Mouse (Mus musculus): ENCODE results near the gene Suds3. TPM values are rescaled to one million over a fixed set of nuclear protein-coding genes. Genes with fewer than 3 reads are reported as not detected.

Gene Suds3
- total RNA-seq (2021): 10 to 100 TPM; 52.7 to 54.7 TPM
- long read RNA-seq, experiment 1, partial matches to known transcripts: 3 of 78 reads
- long read RNA-seq, experiment 1, other reads (novel, unspliced or antisense): 75 of 78 reads
- long read RNA-seq, experiment 2, partial matches to known transcripts: 2 of 96 reads
- long read RNA-seq, experiment 2, other reads (novel, unspliced or antisense): 94 of 96 reads

DNA sequence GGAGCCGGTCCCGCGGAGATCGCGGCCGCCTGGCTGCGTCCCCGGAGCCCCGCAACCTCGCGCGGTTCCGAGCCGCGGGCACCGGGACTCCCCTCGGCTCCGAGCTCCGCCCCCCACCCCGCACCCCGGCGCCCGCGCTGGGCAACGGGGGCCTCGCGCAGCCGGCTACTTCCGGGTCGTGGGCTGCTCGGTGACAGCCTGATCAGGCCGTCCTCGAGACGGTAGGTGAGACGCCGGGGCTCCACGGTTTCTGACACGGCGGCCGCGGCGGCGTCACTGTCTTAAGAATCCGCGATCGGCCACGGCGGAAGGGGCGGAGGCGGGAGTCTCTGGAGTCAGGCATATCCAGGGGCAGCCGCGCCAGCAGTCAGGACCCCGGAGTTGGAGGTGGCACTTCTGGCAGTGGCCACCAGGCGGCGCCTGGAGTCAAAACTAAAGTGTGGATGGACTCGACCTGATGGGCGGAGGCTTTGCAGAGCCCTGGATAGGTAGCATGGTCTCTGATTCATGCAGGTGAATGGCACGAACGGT lies at the start of gene Suds3:
Suds3 (minus strand) TSS at position 278 of the 531 bp plus-strand sequence.
- peak; percentile 94 to 96 for DNase-seq (ENCODE audit: low spot score in 2 of 2)

GRCm38 (mm10) chr5:117164923-117165322 lies 49.0 kb upstream of the Suds3 start:
- DNase-seq (ENCODE audit: low spot score in 2 of 2): no peak

- no peak for DNase-seq (ENCODE audit: low spot score in 2 of 2)
Observed at GRCm38 (mm10) chr5:117164516-117164915, 48.6 kb upstream of the Suds3 start.

DNA sequence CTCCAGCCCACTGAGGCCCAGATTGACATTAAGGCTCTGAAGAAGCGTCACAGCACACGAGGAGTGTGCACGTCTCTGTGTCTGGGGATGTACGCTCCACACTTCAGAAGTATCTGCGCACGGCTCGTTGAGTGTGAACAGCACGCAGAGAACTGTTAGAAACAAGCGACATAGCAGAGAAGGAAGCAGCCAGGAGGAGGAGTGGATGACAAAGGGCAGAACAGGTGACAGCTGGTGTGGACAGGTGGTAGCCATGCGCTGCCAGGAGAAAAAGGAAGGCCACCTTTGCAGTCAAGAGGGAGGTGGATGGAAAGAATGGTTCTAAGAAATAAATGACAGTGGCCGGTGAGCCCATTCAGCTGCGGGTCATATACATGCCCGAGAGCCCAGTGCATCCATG lies 47.9 kb upstream of the Suds3 start:
- no peak for DNase-seq (ENCODE audit: low spot score in 2 of 2)

GRCm38 (mm10) chr5:117160499-117160898 lies 44.6 kb upstream of the Suds3 start:
- DNase-seq (ENCODE audit: low spot score in 2 of 2): no peak

DNA sequence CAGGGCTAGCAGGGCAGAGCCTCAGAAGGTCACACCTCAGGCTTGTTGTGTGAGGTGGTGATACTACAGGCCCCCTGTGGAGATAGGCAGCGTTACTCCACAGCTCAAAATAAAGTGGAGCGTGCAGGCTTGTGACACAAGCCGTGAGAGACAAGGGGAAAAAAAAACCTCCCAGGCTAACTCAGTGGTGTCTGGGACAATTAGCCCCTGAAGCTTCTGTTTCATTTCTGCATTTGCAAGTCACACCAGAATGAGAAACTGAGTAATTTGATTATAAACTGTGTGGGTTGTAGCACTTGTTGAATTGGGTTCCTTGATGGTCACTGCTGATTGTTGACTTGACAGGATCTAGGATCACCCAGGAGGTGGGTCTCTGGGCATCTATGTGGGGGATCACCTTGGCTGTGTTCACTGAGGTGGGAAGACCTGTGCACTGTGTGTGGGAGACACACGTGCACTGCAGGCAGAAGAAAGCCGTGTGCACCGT lies 43.9 kb upstream of the Suds3 start:
- no peak for DNase-seq (ENCODE audit: low spot score in 2 of 2)

DNA sequence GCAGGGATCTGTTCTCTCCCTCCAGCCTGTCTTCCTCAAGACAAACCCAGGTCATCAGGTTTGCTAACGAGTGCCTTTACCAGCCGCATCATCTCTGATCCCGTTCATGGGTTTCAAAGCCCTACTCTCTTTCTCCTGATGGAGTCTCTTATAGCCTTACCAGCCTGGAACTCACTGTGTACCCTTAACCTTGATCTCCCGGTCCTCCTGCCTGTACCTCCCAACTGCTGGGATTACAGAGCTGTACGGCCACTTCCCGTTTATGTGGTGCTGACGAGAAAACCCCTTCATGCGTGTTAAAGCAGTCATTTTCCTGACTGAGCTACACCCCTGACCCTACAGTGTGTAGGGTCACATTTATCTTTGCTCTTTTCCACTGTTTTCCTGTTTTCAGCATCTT lies 43.4 kb upstream of the Suds3 start:
- no peak for DNase-seq (ENCODE audit: low spot score in 2 of 2)

DNA sequence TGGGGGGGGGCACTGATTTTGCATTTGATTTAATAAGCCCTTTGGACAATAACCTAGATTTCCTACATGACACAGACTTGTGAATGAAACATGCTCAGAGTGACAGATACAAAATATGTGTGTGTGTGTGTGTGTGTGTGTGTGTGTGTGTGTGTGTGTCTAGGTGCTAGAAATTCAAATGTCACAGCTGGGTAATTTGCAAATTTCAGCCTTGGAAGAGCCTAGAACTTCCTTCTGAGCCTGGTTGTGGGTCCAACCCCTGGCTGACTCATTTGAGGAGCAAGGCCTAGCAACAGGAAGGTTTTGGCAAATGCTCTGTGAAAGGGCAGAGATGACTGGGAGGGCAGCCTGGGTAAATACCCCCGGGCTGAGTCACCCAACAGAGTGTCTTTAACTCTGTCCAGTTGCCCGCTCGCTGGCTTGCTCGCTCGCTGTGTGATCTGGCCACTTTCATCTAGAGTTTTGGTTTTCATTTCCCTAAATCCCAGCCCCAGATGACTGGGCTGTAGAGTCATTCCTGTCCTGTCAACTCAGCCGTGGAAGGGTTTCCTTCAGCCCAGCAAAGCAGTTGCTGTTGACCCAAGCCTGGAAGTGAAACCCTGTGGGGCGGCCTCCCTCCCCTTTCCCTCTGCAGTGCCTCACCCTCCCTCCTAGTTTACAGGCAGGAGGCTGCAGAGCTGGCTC lies 42.6 kb upstream of the Suds3 start:
- no peak for DNase-seq (ENCODE audit: low spot score in 2 of 2)

DNA sequence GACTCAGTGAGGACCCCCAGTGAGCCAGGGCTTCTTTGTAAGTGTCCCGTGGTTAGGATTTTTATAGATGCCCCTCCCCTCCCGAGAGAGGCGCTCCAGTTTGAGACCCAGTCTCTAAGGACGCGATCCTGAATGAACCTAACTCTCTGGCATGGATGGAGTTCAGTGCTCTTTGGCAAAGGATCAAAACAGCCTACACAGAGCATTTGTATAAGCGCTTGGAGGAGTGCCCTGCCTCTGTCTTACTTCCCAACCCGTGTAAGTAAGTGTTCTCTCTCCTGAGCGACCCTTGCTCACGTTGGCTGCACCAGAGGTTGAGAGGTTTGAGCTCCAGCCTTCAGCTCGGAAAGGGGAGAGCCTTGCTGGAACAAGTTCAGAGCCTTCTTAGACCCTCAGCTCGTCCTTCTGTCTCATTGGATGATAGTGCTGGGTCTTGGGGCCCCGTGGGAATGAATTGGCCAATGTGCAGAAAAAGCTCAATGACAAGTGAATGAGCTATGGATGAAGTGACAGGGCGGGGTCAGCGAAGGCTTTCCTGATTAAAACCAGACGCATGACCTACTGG lies 37.7 kb upstream of the Suds3 start:
- peak in 1 of 2 experiments; percentile 55 for DNase-seq (ENCODE audit: low spot score in 2 of 2)

DNA sequence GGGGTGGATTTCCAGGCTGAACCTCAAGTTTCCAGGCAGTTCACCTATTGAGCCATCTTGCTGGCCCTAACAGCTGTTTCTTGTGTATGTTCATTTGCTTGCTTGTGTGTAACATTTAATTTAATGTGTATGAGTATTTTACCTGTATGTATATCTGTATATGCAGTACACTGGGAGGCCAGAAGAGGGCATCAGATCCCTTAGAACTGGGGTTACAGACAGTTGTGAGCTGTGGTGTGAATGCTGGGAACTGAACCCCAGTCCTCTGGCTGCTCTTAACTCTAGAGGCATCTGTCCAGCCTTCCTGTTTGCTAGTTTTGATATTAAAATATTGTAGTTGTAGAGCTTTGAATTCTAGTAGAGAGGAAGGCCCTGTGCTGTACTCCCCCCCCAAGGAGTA lies 37.0 kb upstream of the Suds3 start:
- DNase-seq (ENCODE audit: low spot score in 2 of 2): no peak

DNA sequence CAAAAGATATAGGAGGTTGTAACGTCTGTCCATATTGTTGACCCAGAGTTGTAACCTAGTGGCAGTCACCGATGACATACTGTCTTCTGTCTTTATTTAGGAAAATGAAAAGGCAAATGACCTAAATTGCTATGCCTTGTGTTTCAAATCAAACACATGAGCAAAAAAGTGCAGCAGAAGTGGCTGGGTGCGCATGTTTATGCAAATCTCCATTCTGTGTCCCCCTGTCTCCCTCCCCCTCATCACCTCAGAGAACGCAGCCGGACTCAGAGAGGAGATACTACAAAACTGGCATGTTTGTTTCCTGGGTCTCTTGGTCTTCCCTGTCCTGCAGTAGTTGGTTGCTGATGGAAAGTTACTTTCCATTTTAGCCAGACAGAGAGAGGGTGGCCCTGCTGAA lies 34.2 kb upstream of the Suds3 start:
- no peak for DNase-seq (ENCODE audit: low spot score in 2 of 2)

DNA sequence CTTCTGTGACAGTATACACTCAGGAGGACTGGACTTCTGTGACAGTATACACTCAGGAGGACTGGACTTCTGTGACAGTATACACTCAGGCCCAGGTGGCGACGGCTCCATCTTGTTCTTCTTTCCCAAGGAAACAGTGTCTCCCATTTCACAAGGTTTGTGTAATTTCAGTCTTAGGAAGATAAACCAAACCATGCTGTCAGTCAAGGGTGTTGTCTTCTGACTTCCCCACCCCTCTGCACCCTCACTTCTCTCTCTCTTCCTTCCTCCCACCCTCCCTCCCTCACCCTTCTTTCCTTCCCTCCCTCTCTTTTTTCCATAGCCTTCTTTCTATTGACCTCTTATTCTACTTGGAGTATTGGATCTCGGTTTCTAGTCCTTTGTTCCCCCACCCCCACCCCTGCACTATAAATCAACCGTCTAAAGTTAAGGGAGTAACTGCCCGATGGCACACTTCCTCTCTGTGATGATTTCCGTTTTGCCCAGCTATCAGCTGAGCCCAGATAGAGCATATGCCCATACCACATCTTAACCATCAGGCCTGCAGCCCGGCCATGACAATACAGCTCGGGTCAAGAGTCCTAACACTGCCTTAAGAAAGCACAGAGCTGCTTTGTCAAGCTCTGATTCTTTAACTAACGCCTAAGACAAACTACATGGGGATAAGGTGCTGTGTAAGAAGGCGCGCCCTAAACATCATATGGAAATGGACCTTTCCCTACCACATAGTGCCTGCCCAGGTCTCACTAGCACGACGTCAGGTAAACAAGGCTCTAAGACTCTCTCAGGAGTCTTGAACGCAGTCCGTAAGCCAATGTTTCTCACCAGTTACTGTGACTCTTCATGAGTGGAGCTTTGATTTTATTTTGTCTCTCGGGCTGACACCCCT lies 33.4 kb upstream of the Suds3 start:
- no peak for DNase-seq (ENCODE audit: low spot score in 2 of 2)

DNA sequence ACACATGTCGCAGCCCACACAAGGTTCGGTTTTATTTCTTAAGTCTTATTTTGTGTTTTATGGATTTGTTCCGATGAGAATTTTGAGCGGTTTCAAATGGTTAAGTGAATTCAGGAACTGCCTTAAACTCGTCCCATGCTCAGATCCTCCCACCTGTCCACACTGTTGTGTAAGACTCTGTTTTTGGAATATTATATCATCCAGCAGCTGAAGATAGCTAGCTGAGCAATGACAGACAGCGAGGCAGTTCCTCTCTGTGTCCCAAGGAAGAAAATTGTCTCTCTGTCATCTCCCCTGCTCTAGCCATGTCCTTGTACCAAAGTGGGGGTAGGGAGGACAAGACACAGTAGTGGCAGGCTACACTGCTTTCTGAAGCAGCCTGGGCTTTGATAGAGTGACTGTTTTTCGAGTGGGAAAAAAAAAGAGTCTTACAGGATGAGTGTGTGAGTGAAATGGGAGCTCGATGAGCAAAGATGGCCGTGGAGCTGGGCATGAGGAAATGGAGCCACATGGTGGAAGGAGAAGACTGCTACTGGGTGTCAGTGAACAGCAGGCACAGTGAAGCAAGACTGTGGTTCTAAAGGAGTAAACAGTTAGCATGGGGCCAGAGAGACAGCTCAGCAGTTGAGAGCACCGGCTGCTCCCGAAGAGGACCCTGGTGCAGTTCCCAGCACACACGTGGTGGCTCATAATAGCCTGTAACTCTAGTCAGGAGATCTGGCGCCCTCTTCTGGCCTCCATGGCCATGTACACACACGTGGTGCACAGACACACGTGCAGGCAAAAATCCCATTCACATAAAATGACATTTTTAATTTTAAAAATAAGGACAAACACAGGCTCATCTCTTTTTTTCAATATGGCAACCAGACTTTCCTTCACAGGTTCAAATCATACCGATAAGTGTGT lies 31.5 kb upstream of the Suds3 start:
- DNase-seq (ENCODE audit: low spot score in 2 of 2): no peak

GRCm38 (mm10) chr5:117146165-117146564 lies 30.3 kb upstream of the Suds3 start:
- DNase-seq (ENCODE audit: low spot score in 2 of 2): no peak

GRCm38 (mm10) chr5:117143721-117144135 lies 27.8 kb upstream of the Suds3 start:
- DNase-seq (ENCODE audit: low spot score in 2 of 2): no peak

DNA sequence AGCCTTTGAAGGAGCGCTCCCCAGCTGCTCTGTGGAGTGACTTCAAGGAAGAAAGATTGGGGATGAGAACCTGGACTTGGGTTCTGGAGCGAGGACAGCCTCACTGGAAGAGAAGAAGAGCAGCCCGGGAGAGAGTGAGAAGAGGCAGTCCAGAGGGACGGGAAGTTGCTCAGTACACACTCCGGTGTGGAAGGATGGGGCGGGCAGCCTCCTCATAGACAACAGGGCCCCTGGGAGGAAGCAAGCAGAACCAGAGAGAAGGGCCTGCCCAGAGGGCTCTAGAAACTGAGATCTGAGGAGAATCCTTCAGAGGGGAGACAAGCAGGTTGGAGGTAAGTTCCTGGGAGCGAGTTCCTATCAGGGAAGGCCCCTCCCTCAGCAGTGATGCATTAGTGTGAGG lies 24.5 kb upstream of the Suds3 start:
- DNase-seq (ENCODE audit: low spot score in 2 of 2): no peak

GRCm38 (mm10) chr5:117139822-117140221 lies 23.9 kb upstream of the Suds3 start:
- no peak for DNase-seq (ENCODE audit: low spot score in 2 of 2)

DNA sequence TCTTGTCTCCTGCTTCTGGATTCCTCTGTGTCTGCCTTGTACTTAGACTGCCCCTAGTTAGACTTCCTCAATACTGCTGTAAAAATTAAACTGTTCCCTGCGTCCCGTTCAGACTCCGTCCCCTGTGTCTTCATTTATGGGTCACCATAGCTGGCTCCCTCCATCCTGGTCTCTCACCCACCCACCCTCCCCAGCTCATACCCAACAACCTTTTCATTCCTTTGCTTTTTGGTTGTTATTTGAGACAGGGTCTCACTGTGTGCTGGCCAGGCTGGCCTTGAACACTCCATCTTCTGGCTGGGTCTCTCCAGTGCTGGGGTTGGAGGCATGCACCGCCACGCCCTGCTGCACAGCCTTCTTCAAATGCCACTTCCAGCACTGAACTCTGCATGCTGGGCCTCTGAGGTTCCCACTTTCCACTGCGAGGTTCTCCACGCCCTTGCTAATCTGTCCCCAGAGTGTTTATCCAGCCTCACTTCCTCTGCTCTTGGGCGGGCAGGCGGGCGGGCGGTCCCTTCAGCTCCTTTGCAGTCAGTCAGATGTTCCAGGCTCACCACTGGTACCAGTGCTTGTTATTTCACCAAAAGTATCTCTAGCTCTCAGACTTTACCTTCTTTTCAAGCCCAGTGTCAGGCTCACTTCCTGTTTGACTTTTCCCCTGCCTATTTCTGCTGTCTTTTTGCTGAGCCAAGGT lies 22.5 kb upstream of the Suds3 start:
- peak in 1 of 2 experiments; percentile 33 for DNase-seq (ENCODE audit: low spot score in 2 of 2)

DNA sequence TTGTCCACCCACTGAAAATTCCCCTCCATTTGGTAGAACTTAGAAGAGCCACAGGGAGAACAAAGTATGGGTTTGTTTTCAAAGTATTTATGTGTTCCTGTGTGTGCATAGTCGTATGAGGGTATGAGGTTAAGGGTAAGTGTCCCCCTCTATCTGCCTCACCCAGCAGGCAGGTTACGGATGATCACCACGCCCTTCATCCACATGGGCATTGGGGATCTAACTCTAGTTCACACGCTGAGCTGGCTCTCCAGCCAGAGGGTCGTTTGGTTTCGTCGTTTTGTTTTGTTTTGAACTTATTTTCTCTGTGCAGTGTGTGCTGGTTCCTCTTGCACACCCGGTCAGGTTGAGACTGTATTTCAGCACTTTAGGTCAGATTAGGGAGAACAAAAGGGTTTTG lies 21.7 kb upstream of the Suds3 start:
- no peak for DNase-seq (ENCODE audit: low spot score in 2 of 2)

DNA sequence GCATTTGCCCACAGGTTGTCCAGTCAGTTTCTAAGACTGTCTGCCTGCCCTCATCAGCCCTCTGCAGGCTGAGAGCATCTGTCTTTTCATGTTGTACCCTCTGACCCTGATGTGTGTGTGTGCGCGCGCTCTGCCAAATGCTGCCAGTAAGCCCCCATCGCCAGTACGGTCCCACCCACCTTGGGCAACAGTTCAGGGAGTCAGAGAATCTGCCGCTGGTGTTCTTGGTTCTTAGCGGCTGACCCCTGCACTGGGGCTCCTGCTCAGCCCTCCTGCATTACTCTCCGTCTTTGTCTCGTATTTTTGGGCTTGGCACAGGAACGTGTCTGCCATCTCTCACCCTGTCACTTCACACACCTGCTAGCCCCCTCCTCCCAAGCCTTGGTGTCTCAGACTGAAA lies 21.1 kb upstream of the Suds3 start:
- DNase-seq (ENCODE audit: low spot score in 2 of 2): no peak
